Mouse (Mus musculus) small intestine, adult 10 weeks (tissue): Measurements from ENCODE around the gene Hp. TPM values are rescaled to one million over a fixed set of nuclear protein-coding genes. Genes with fewer than 3 reads are reported as not detected.

ENCODE experiments used
- polyA plus RNA-seq: library from polyadenylated mRNA; stranded (reverse); fragments of 350-450 nt; fragmentation: Illumina TruSeq; extraction: RNeasy Lipid Tissue Mini Kit (QIAGEN cat#74804); gene quantifications from one replicate; pipeline ENCODE4 v1.2.3, GENCODE M21; 2014; ENCODE audit warnings: low replicate concordance

The Hp gene
- polyA plus RNA-seq: not detected

DNA sequence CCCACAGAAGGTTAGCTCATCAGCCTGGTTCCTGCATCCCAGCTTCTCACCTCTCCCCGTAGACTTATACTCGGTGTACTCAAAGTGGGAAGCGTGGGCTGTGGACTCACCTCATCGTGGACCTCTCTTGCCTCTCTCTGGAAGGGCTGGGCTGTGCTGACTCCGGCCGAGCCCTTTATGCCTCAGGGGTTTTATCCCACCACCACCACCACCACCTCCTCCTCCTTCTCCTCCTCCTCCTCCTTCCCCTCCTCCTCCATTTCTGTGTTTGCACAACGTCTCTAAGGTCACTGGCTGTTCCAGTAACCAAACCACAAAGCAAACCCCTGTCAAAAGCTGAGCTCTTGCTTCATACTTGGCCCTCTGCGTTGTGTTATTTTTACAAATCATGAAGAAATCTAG is at the start of gene Hp:
Gene Hp, minus strand, starts transcription at position 273 of the 402 bp plus-strand sequence.

DNA sequence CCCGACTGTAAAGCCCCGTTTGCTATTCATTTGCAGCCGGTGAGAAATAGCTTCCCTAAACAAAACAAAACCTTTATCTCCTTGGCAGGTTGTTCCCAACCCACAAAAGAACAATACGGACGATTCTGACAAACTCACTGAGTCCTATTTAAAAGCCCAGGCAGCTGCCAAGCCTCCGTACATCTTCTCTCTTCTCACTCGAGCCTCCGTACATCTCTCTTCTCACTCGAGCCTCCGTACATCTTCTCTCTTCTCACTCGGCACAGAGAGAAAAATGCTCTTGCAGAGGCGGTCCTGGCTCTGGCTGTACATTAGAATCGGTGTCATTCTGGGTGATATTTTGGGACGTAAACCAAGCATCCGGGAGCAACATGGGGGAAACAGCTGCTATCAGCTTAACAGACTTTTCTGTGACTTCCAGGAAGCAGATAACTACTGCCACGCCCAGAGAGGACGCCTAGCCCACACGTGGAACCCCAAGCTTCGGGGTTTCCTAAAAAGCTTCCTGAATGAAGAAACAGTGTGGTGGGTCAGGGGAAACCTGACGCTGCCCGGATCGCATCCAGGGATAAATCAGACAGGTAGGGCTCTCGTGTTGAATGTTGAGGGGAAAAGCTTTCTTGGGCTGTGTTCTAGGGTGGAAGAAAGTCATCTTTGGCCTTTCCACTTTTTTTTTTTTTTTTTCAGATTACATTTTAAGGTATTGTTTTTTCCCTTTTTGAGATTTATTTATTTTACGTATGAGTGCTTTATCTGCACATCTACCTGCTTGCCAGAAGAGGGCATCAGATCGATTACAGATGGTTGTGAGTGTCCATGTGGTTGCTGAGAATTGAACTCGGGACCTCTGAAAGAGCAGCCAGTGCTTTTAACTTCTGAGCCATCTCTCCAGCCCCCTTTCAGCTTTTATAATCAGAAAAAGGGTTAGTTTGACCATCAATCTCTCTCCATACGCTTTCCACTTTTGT is 35.6 kb upstream of the Hp start, which contains the start of gene Pkd1l3:
Gene Pkd1l3, plus strand, starts transcription at position 275 of the 968 bp plus-strand sequence.

DNA sequence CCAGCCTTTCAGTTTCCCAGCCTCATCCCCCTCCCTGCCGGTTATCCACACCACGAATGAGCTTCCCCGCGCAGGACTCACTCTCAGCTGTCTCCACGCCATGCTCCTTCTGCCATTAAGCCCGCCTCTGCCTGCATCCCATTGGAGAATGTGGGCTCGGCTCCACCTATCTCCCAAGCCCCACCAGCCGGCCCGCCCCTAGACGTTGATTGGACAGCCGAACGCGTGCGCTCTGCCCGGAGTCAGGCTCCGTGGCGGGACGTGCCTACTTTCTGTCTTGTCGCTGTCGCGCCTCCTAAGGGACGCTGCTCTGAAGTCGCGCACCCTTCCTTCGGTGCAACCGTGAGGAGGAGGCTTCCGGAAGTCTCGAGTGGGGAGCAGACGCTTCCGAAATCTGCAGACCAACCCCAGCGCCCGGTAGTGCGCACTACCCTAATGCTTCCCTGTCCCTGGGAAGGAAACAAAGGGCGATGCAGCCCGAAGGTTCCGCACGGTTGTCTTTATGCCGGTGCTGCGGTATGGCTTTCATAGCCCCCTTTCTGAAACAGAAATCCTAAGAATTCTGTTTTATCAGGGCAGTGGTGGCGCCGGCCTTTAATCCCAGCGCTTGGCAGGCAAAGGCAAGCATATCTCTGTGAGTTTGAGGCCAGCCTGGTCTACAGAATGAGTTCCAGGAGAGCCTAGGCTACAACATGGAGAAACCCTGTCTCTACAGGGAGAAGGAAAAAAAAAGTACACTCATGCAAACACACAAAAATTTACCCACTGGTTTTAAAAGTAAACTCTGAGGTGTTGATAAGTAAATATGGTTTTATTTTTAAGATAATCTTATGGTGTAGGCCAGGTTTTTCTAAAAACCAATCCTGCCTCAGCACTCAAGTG is 29.5 kb upstream of the Hp start, which contains the start of gene Dhodh:
Gene Dhodh, minus strand, starts transcription at position 403 of the 882 bp plus-strand sequence.

DNA sequence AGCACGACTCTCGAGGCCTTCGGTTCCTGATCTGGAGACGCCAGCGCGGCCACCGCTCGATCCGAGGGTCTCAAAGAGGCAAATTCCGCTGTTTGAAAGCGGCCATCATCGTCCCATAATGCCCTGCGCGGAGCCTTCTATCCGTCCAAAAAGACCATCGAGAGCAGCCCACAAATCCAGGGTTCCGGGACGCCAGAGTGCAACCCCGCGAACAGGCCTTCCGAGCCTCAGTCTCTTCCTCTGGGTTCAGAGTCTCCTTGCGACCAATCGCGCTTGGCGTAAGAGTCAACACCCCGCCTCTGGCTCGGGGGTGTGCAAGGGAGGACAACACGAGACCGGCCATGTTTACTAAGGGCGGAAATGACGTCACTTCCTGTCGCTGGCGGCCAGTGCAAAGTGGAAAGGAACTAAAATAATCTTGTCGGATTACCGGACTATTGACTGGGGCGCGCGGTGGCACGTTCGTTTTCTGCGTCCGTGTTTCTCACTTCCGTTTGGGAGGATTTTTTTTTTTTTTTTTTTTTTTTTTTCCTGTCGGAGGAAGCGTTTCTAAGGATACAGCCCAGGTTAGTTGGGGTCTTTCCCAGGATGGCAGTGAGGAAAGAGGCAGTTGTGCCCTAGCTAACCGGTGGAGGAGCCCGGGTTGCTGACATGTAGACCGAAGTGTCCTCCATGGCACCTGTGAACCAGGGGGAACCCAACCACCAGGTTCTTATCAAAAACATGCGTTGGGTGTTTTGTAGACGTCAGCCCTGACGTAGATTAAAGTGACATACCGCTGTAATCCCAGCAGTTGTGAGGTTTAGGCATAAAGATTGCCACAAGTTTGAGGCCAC is 13.3 kb downstream of the Hp start, which contains the start of the genes Dhx38 and Txnl4b:
Gene Dhx38, minus strand, starts transcription at position 364 of the 836 bp plus-strand sequence.
Gene Txnl4b, plus strand, starts transcription at position 395 of the 836 bp plus-strand sequence.

Other genes starting within 250 kb of the Hp start
- not detected for gene Pmfbp1, start 85.1 kb downstream of the Hp start, polyA plus RNA-seq
- gene Dhx38, start 13.3 kb downstream of the Hp start, polyA plus RNA-seq: 2.3 TPM
- 13.7 TPM for gene Txnl4b, start 13.3 kb downstream of the Hp start, polyA plus RNA-seq
- gene Dhodh, start 29.5 kb upstream of the Hp start, polyA plus RNA-seq: 1.7 TPM
- not detected for gene Pkd1l3, start 35.3 kb upstream of the Hp start, polyA plus RNA-seq
- 82.0 TPM for gene Ist1, start 114.1 kb upstream of the Hp start, polyA plus RNA-seq
- 0.74 TPM for gene Zfp821, start 126.4 kb upstream of the Hp start, polyA plus RNA-seq
- gene Atxn1l, start 158.6 kb upstream of the Hp start, polyA plus RNA-seq: 9.9 TPM
- 182 TPM for gene Ap1g1, start 199.4 kb upstream of the Hp start, polyA plus RNA-seq